ENCODE assay signal across 29 mouse cellular contexts in genomic region chr11:63146601-63147000, GRCm38 (mm10). TPM values are rescaled to one million over a fixed set of nuclear protein-coding genes. Genes with fewer than 3 reads are reported as not detected.
A peak's percentile ranks its signal among the peaks of the same experiment; 100 is the strongest.
DNase-seq lines count a peak whose midpoint lies in the region; ATAC-seq and TF ChIP-seq lines count a peak whose summit lies in the region.
"Had no signal": no experiment of that assay in that cellular context is flagged by ENCODE, and none has a peak within 500 bp of the region (broad histone marks: within the 10 kb centered on the region; RNA-seq: fewer than 3 reads in every experiment).

No protein-coding gene starts in this region.

- ATAC-seq in activated CD4-positive, CD25-positive, alpha-beta regulatory T cell, adult 4 months: peak; percentile 28
- no peak for ATAC-seq in hindbrain, embryonic 11.5 days (ENCODE audit: low FRiP score)

- no peak for TF ChIP-seq CTCF in thymus, adult 2 months (IDR thresholded peaks at IDR 0.05; ENCODE audit: borderline replicate concordance, control insufficient read depth, extremely low read depth, insufficient read depth, low read length, poor library complexity)

- no peaks in the 10 kb centered on the region for H3K9me3 ChIP-seq in hindbrain, embryonic 11.5 days (ENCODE audit: control insufficient read depth, low read length)
- H3K9me3 ChIP-seq: embryonic facial prominence, embryonic 10.5 days; embryonic facial prominence, embryonic 15.5 days; forebrain, embryonic 12.5 days; heart, embryonic 13.5 days; hindbrain, embryonic 15.5 days; kidney, embryonic 15.5 days; limb, embryonic 12.5 days; megakaryocyte, embryonic 14.5 days; midbrain, embryonic 12.5 days had no signal

- no peak overlapping the region for H3K27ac ChIP-seq in thymus, adult 2 months (ENCODE audit: control insufficient read depth, insufficient read depth, low read length)
- H3K27ac ChIP-seq in hindbrain, embryonic 11.5 days (ENCODE audit: low read depth, low read length): no peak overlapping the region
- H3K27ac ChIP-seq: embryonic facial prominence, embryonic 10.5 days; embryonic facial prominence, embryonic 15.5 days; forebrain, embryonic 12.5 days; heart, embryonic 13.5 days; hindbrain, embryonic 15.5 days; kidney, embryonic 15.5 days; limb, embryonic 12.5 days; midbrain, embryonic 12.5 days had no signal

- no peak overlapping the region for H3K4me2 ChIP-seq in hindbrain, embryonic 11.5 days (replicated peaks; ENCODE audit: low read depth, low read length)
- H3K4me2 ChIP-seq: embryonic facial prominence, embryonic 15.5 days; forebrain, embryonic 12.5 days; heart, embryonic 13.5 days; hindbrain, embryonic 15.5 days; kidney, embryonic 15.5 days; limb, embryonic 12.5 days; midbrain, embryonic 12.5 days had no signal

- H3K4me3 ChIP-seq in thymus, adult 2 months (ENCODE audit: control insufficient read depth, insufficient read depth, low read length): no peak overlapping the region
- H3K4me3 ChIP-seq in hindbrain, embryonic 11.5 days (ENCODE audit: low read depth, low read length): no peak overlapping the region
- H3K4me3 ChIP-seq: embryonic facial prominence, embryonic 10.5 days; embryonic facial prominence, embryonic 15.5 days; forebrain, embryonic 12.5 days; heart, embryonic 13.5 days; hindbrain, embryonic 15.5 days; kidney, embryonic 15.5 days; limb, embryonic 12.5 days; megakaryocyte, embryonic 14.5 days; midbrain, embryonic 12.5 days had no signal

- H3K9ac ChIP-seq in hindbrain, embryonic 11.5 days (ENCODE audit: low read depth, low read length): no peak overlapping the region
- H3K9ac ChIP-seq: embryonic facial prominence, embryonic 15.5 days; forebrain, embryonic 12.5 days; heart, embryonic 13.5 days; hindbrain, embryonic 15.5 days; kidney, embryonic 15.5 days; limb, embryonic 12.5 days; midbrain, embryonic 12.5 days had no signal

- DNase-seq in adrenal gland, adult 2 months: peak; percentile 57
- DNase-seq in adrenal gland, postnatal 36 days: no peak
- peak; percentile 24 for DNase-seq in thymus, adult 2 months
- DNase-seq in thymus, adult 18-20 months: no peak
- DNase-seq in thymus, postnatal 25 days: peak; percentile 14
- no peak for DNase-seq in right cerebral cortex, postnatal 4 days
- no peak for DNase-seq in hindbrain, embryonic 11.5 days (ENCODE audit: low spot score)
- DNase-seq: cerebellum, adult 18-20 months; cerebellum, postnatal 10 days; gastrocnemius, postnatal 10 days; heart, postnatal 10 days; kidney, adult 18-20 months; kidney, postnatal 25 days; lung, postnatal 36 days; retina, postnatal 1 day; right cerebral cortex, postnatal 14 days; spleen, adult 18-20 months had no signal

- WGBS in thymus, adult 2 months: 21% methylated on average over 7 of the region's 7 CpGs
- WGBS in hindbrain, embryonic 11.5 days: 78% methylated on average over 7 of the region's 7 CpGs

- no peaks in the 10 kb centered on the region for H3K36me3 ChIP-seq in thymus, adult 2 months (ENCODE audit: control insufficient read depth, insufficient read depth, low read length)
- H3K36me3 ChIP-seq in hindbrain, embryonic 11.5 days (ENCODE audit: control insufficient read depth, insufficient read depth, low read length): no peaks in the 10 kb centered on the region
- H3K36me3 ChIP-seq: forebrain, embryonic 12.5 days; hindbrain, embryonic 15.5 days; midbrain, embryonic 12.5 days had no signal

- no peak for TF ChIP-seq POLR2A in thymus, adult 2 months (IDR thresholded peaks at IDR 0.05; ENCODE audit: control insufficient read depth, extremely low read depth, insufficient read depth, low read length, poor library complexity)

- no peaks in the 10 kb centered on the region for H3K4me1 ChIP-seq in thymus, adult 2 months (replicated peaks; ENCODE audit: control insufficient read depth, insufficient read depth, low read length)
- H3K4me1 ChIP-seq in hindbrain, embryonic 11.5 days (replicated peaks; ENCODE audit: control insufficient read depth, insufficient read depth, low read length): no peaks in the 10 kb centered on the region
- H3K4me1 ChIP-seq: forebrain, embryonic 12.5 days; hindbrain, embryonic 15.5 days; kidney, embryonic 15.5 days; limb, embryonic 12.5 days; megakaryocyte, embryonic 14.5 days; midbrain, embryonic 12.5 days had no signal

- no peaks in the 10 kb centered on the region for H3K27me3 ChIP-seq in thymus, adult 2 months (ENCODE audit: control insufficient read depth, insufficient read depth, low read length)
- H3K27me3 ChIP-seq in hindbrain, embryonic 11.5 days (ENCODE audit: control insufficient read depth, insufficient read depth, low read length): no peaks in the 10 kb centered on the region
- H3K27me3 ChIP-seq: embryonic facial prominence, embryonic 15.5 days; heart, embryonic 13.5 days; hindbrain, embryonic 15.5 days; kidney, embryonic 15.5 days; limb, embryonic 12.5 days; midbrain, embryonic 12.5 days had no signal

RNA-seq across cellular contexts. Expression of gene Pmp22, which starts 17.8 kb away (rescaled TPM):
- 100 to 1,000 TPM; 102 to 190 TPM for total RNA-seq in adrenal gland, adult 2 months (2021)
- 125 and 184 TPM in 2 replicates for polyA plus RNA-seq in adrenal gland, adult 2 months (2012; rRNA removed)
- 100 to 1,000 TPM; 111 to 179 TPM for total RNA-seq in adrenal gland, postnatal 36 days (2021)
- 24.2 and 27.3 TPM in 2 replicates for polyA plus RNA-seq in thymus, adult 2 months (2012; rRNA removed)
- polyA plus RNA-seq in activated CD4-positive, CD25-positive, alpha-beta regulatory T cell, adult 4 months (2017; shearing (Covaris generic)): not detected
- polyA plus RNA-seq in hindbrain, embryonic 11.5 days (2014; fragmentation: Nextera tagmentation; extraction: Ambion mirVana): 58.0 and 64.2 TPM in 2 replicates
- total RNA-seq: common myeloid progenitor, adult 5-6 weeks; hematopoietic stem cell, adult 5-6 weeks had no signal

Comparison
In these comparisons a context has a peak if more than half of its experiments do, and no peak if none do; other contexts are left out.
1. DNase-seq: peak in adrenal gland, adult 2 months (single experiment), thymus, adult 2 months (single experiment) and thymus, postnatal 25 days (single experiment); none in adrenal gland, postnatal 36 days (0 of 2), thymus, adult 18-20 months (0 of 2), right cerebral cortex, postnatal 4 days (single experiment) and hindbrain, embryonic 11.5 days (single experiment).
2. RNA of gene Pmp22, which starts 17.8 kb away (polyA plus RNA-seq): 125 to 184 TPM in adrenal gland, adult 2 months, 58.0 to 64.2 TPM in hindbrain, embryonic 11.5 days and 24.2 to 27.3 TPM in thymus, adult 2 months; not detected in activated CD4-positive, CD25-positive, alpha-beta regulatory T cell, adult 4 months; every median in the first group is over 10 times any median in the second.